Mouse (Mus musculus) heart, adult 2 months (tissue): Measurements from ENCODE around the gene Nlgn2.

Source experiments
- CTCF ChIP-seq: fragments of 200-600 bp; IDR thresholded peaks from 2 replicates; pipeline ENCODE4 v1.8.1; 2022; ENCODE audit warnings: antibody characterized with exemption, mild to moderate bottlenecking, moderate library complexity
- EP300 ChIP-seq: fragments of 200-500 bp; IDR thresholded peaks from 2 replicates; pipeline ENCODE4 v1.6.1; 2011; ENCODE audit warnings: low read depth, low read length, control low read depth; ENCODE audit not compliant: insufficient read depth
- POLR2A ChIP-seq: fragments of 200-500 bp; IDR thresholded peaks from 2 replicates; pipeline ENCODE4 v1.6.1; 2011; ENCODE audit warnings: mild to moderate bottlenecking, low read depth, low read length, control low read depth; ENCODE audit not compliant: insufficient read depth

- TF ChIP-seq EP300 (no peak), POLR2A (no peak), CTCF (no peak)
Measured at GRCm38 (mm10) chr11:69778985-69779384, 58.6 kb downstream of the Nlgn2 start.
